Mouse (Mus musculus) layer of hippocampus, adult 6 months (tissue): ENCODE measurements around the gene Cwc15. TPM values are rescaled to one million over a fixed set of nuclear protein-coding genes. Genes with fewer than 3 reads are reported as not detected.

Experiments
- long read RNA-seq, 2 experiments: library from polyadenylated mRNA; unstranded; transcript quantifications; one replicate each; pipeline ENCODE4 v2.0.0; 2019 to 2020
- polyA plus RNA-seq: library from polyadenylated mRNA; unstranded; fragments of <200 nt; fragmentation: Nextera tagmentation; gene quantifications from 2 replicates; pipeline ENCODE4 v1.2.3, GENCODE M21; 2021

The Cwc15 gene
- 172 and 175 TPM in 2 replicates for polyA plus RNA-seq
- long read RNA-seq, experiment 1, transcript Cwc15-202 (7 exons, 831 nt): minor isoform, 7 of 162 reads
- long read RNA-seq, experiment 1, transcript Cwc15-201 (7 exons, 1,111 nt): major isoform, 126 of 162 reads
- long read RNA-seq, experiment 1, partial matches to known transcripts: 24 of 162 reads
- long read RNA-seq, experiment 1, other reads (novel, unspliced or antisense): 5 of 162 reads
- long read RNA-seq, experiment 2, transcript Cwc15-201 (7 exons, 1,111 nt): major isoform, 77 of 83 reads
- long read RNA-seq, experiment 2, partial matches to known transcripts: 0 of 83 reads
- long read RNA-seq, experiment 2, other reads (novel, unspliced or antisense): 3 of 83 reads

GRCm38 (mm10) chr9:14500023-14500915, at the start of gene Cwc15, which contains the start of gene Kdm4d:
Cwc15 (plus strand) TSS chr9:14500617.
Kdm4d (minus strand) TSS chr9:14500482.

Other genes starting within 250 kb of the Cwc15 start
- 7.3 and 8.2 TPM in 2 replicates for gene Sesn3, start 225.6 kb upstream of the Cwc15 start, polyA plus RNA-seq
- 36.4 and 41.0 TPM in 2 replicates for gene Endod1, start 119.1 kb upstream of the Cwc15 start, polyA plus RNA-seq
- 0.84 and 0.88 TPM in 2 replicates for gene Kdm4d, start 135 bp upstream of the Cwc15 start, polyA plus RNA-seq
- 1.3 and 1.9 TPM in 2 replicates for gene Amotl1, start 144.4 kb downstream of the Cwc15 start, polyA plus RNA-seq
- gene Piwil4, start 240.1 kb downstream of the Cwc15 start, polyA plus RNA-seq: 0.06 TPM in 1 of 2 replicates, not detected in the other